8 mouse cellular contexts compared by ENCODE assay signal in genomic region chr8:83748708-83749107, GRCm38 (mm10). TPM values are rescaled to one million over a fixed set of nuclear protein-coding genes. Genes with fewer than 3 reads are reported as not detected.
DNase-seq lines count a peak whose midpoint lies in the region; ATAC-seq and TF ChIP-seq lines count a peak whose summit lies in the region.

No protein-coding gene starts in this region.

- peaks cover 3% of the 10 kb centered on the region; the same call in 1 of the 2 replicates for H3K27me3 ChIP-seq in forebrain, postnatal 0 days (ENCODE audit: insufficient read depth, low read length)
- peaks cover 18% of the 10 kb centered on the region for H3K27me3 ChIP-seq in forebrain, embryonic 11.5 days (ENCODE audit: control insufficient read depth, insufficient read depth, low read length)
- H3K27me3 ChIP-seq in embryonic facial prominence, embryonic 15.5 days: no peaks in the 10 kb centered on the region
- H3K27me3 ChIP-seq in intestine, embryonic 14.5 days (replicated peaks; ENCODE audit: control insufficient read depth, insufficient read depth, low read length): peaks cover 4% of the 10 kb centered on the region; the same call in 1 of the 2 replicates
- H3K27me3 ChIP-seq in stomach, embryonic 16.5 days (ENCODE audit: control insufficient read depth, insufficient read depth, low read length): no peaks in the 10 kb centered on the region

- H3K9ac ChIP-seq in forebrain, postnatal 0 days: no peak overlapping the region
- no peak overlapping the region for H3K9ac ChIP-seq in forebrain, embryonic 11.5 days (ENCODE audit: low read length)
- H3K9ac ChIP-seq in embryonic facial prominence, embryonic 15.5 days: no peak overlapping the region
- H3K9ac ChIP-seq in intestine, embryonic 14.5 days (ENCODE audit: low read length): no peak overlapping the region
- 0 out of 2 replicates have a peak overlapping the region, but pooled peaks have one; percentile 25 for H3K9ac ChIP-seq in stomach, embryonic 16.5 days (ENCODE audit: low read length)

- no peak overlapping the region for H3K4me3 ChIP-seq in forebrain, postnatal 0 days (ENCODE audit: low read depth, low read length)
- H3K4me3 ChIP-seq in forebrain, embryonic 11.5 days (ENCODE audit: low read depth, low read length): no peak overlapping the region
- H3K4me3 ChIP-seq in embryonic facial prominence, embryonic 15.5 days (replicated peaks): no peak overlapping the region
- no peak overlapping the region for H3K4me3 ChIP-seq in intestine, embryonic 14.5 days (ENCODE audit: low read depth, low read length)
- H3K4me3 ChIP-seq in stomach, embryonic 16.5 days (replicated peaks; ENCODE audit: low read length): no peak overlapping the region

- WGBS in forebrain, postnatal 0 days: 52% methylated on average over 3 of the region's 3 CpGs
- WGBS in forebrain, embryonic 11.5 days: 53% methylated on average over 3 of the region's 3 CpGs
- 43% methylated on average over 3 of the region's 3 CpGs for WGBS in embryonic facial prominence, embryonic 15.5 days
- WGBS in intestine, embryonic 14.5 days: 17% methylated on average over 3 of the region's 3 CpGs
- 23% methylated on average over 3 of the region's 3 CpGs for WGBS in stomach, embryonic 16.5 days

- peak; percentile 13 for DNase-seq in forebrain, postnatal 0 days
- no peak for DNase-seq in forebrain, embryonic 11.5 days (ENCODE audit: low spot score)
- DNase-seq in intestine, embryonic 14.5 days (ENCODE audit: low spot score): no peak
- DNase-seq in lung, postnatal 36 days: peak; percentile 86
- DNase-seq in urinary bladder, adult 2 months (ENCODE audit: low spot score): no peak
- no peak for DNase-seq in cerebellum, adult 9-11 months

- H3K4me2 ChIP-seq in forebrain, postnatal 0 days (ENCODE audit: low read depth): no peak overlapping the region
- H3K4me2 ChIP-seq in forebrain, embryonic 11.5 days (ENCODE audit: low read depth, low read length, severe bottlenecking): no peak overlapping the region
- H3K4me2 ChIP-seq in embryonic facial prominence, embryonic 15.5 days (replicated peaks): 0 out of 2 replicates have a peak overlapping the region, but pooled peaks have one; percentile 76
- peak overlapping the region; percentile 51; the same call in 1 of the 2 replicates for H3K4me2 ChIP-seq in intestine, embryonic 14.5 days (ENCODE audit: low read length)
- no peak overlapping the region for H3K4me2 ChIP-seq in stomach, embryonic 16.5 days (ENCODE audit: low read depth, low read length)

- H3K36me3 ChIP-seq in forebrain, postnatal 0 days (ENCODE audit: insufficient read depth): no peaks in the 10 kb centered on the region
- H3K36me3 ChIP-seq in forebrain, embryonic 11.5 days (ENCODE audit: control insufficient read depth, insufficient read depth, low read length): no peaks in the 10 kb centered on the region
- no peaks in the 10 kb centered on the region for H3K36me3 ChIP-seq in embryonic facial prominence, embryonic 15.5 days
- no peaks in the 10 kb centered on the region for H3K36me3 ChIP-seq in intestine, embryonic 14.5 days (ENCODE audit: control insufficient read depth, insufficient read depth, low read length)
- no peaks in the 10 kb centered on the region for H3K36me3 ChIP-seq in stomach, embryonic 16.5 days (ENCODE audit: control insufficient read depth, insufficient read depth, low read length)

- peaks cover 8% of the 10 kb centered on the region; the same call in 1 of the 2 replicates for H3K4me1 ChIP-seq in forebrain, postnatal 0 days (ENCODE audit: insufficient read depth)
- peaks cover 4% of the 10 kb centered on the region; the same call in 1 of the 2 replicates for H3K4me1 ChIP-seq in forebrain, embryonic 11.5 days (replicated peaks; ENCODE audit: control insufficient read depth, insufficient read depth, low read length)
- H3K4me1 ChIP-seq in embryonic facial prominence, embryonic 15.5 days: peaks cover 23% of the 10 kb centered on the region
- peaks cover 12% of the 10 kb centered on the region for H3K4me1 ChIP-seq in intestine, embryonic 14.5 days (replicated peaks; ENCODE audit: control insufficient read depth, insufficient read depth, low read length)
- peaks cover 13% of the 10 kb centered on the region for H3K4me1 ChIP-seq in stomach, embryonic 16.5 days (ENCODE audit: control insufficient read depth, insufficient read depth, low read length)

- no peak for TF ChIP-seq CTCF in forebrain, postnatal 0 days (IDR thresholded peaks at IDR 0.05; ENCODE audit: low read depth)

- no peaks in the 10 kb centered on the region for H3K9me3 ChIP-seq in forebrain, postnatal 0 days (ENCODE audit: low read length)
- no peaks in the 10 kb centered on the region for H3K9me3 ChIP-seq in forebrain, embryonic 11.5 days (ENCODE audit: control insufficient read depth, low read length)
- H3K9me3 ChIP-seq in embryonic facial prominence, embryonic 15.5 days (replicated peaks): no peaks in the 10 kb centered on the region
- no peaks in the 10 kb centered on the region for H3K9me3 ChIP-seq in intestine, embryonic 14.5 days (ENCODE audit: control insufficient read depth, low read length)
- H3K9me3 ChIP-seq in stomach, embryonic 16.5 days (replicated peaks; ENCODE audit: control insufficient read depth, low read length): no peaks in the 10 kb centered on the region

- ATAC-seq in forebrain, postnatal 0 days: peak; percentile 58
- ATAC-seq in forebrain, embryonic 11.5 days (replicated peaks; ENCODE audit: low FRiP score): no peak
- ATAC-seq in embryonic facial prominence, embryonic 15.5 days (ENCODE audit: insufficient number of reproducible peaks, low FRiP score, low TSS enrichment, low read depth): peak; percentile 52
- peak; percentile 25; the same call in 1 of the 2 replicates for ATAC-seq in intestine, embryonic 14.5 days (replicated peaks; ENCODE audit: low FRiP score, low TSS enrichment, low read depth)
- ATAC-seq in stomach, embryonic 16.5 days (ENCODE audit: insufficient read depth, low FRiP score): peak; percentile 57

- H3K27ac ChIP-seq in forebrain, postnatal 0 days (ENCODE audit: low read depth, low read length): no peak overlapping the region
- H3K27ac ChIP-seq in forebrain, embryonic 11.5 days (ENCODE audit: low read depth, low read length): no peak overlapping the region
- H3K27ac ChIP-seq in embryonic facial prominence, embryonic 15.5 days (replicated peaks): peak overlapping the region; percentile 71
- peak overlapping the region; percentile 80 for H3K27ac ChIP-seq in intestine, embryonic 14.5 days (ENCODE audit: low read depth)
- peak overlapping the region; percentile 74 for H3K27ac ChIP-seq in stomach, embryonic 16.5 days (ENCODE audit: low read length)

RNA-seq across cellular contexts. Expression of gene Adgre5, which starts 7.6 kb away (rescaled TPM):
- total RNA-seq in forebrain, postnatal 0 days (2014; rRNA removed): 9.2 and 9.9 TPM in 2 replicates
- 6.7 and 9.2 TPM in 2 replicates for polyA plus RNA-seq in forebrain, postnatal 0 days (2015; fragmentation: Nextera tagmentation; extraction: Ambion mirVana)
- polyA plus RNA-seq in forebrain, embryonic 11.5 days (2014; fragmentation: Nextera tagmentation; extraction: Ambion mirVana): 12.2 and 12.6 TPM in 2 replicates
- 44.3 and 50.1 TPM in 2 replicates for polyA plus RNA-seq in embryonic facial prominence, embryonic 15.5 days (2015; fragmentation: Nextera tagmentation; extraction: Ambion mirVana)
- polyA plus RNA-seq in intestine, embryonic 14.5 days (2014; fragmentation: Nextera tagmentation; extraction: Ambion mirVana): 40.2 and 41.4 TPM in 2 replicates
- polyA plus RNA-seq in stomach, embryonic 16.5 days (2015; fragmentation: Nextera tagmentation; extraction: Ambion mirVana): 40.5 and 45.6 TPM in 2 replicates
- polyA plus RNA-seq in urinary bladder, adult 2 months (2012; rRNA removed): 119 and 129 TPM in 2 replicates

RNA-seq across cellular contexts. Expression of gene Ddx39, which starts 33.7 kb away (rescaled TPM):
- 54.1 and 58.4 TPM in 2 replicates for total RNA-seq in forebrain, postnatal 0 days (2014; rRNA removed)
- 76.3 and 79.5 TPM in 2 replicates for polyA plus RNA-seq in forebrain, postnatal 0 days (2015; fragmentation: Nextera tagmentation; extraction: Ambion mirVana)
- 251 and 267 TPM in 2 replicates for polyA plus RNA-seq in forebrain, embryonic 11.5 days (2014; fragmentation: Nextera tagmentation; extraction: Ambion mirVana)
- polyA plus RNA-seq in embryonic facial prominence, embryonic 15.5 days (2015; fragmentation: Nextera tagmentation; extraction: Ambion mirVana): 132 and 134 TPM in 2 replicates
- 220 and 222 TPM in 2 replicates for polyA plus RNA-seq in intestine, embryonic 14.5 days (2014; fragmentation: Nextera tagmentation; extraction: Ambion mirVana)
- polyA plus RNA-seq in stomach, embryonic 16.5 days (2015; fragmentation: Nextera tagmentation; extraction: Ambion mirVana): 154 and 167 TPM in 2 replicates
- polyA plus RNA-seq in urinary bladder, adult 2 months (2012; rRNA removed): 24.8 and 36.4 TPM in 2 replicates

RNA-seq across cellular contexts. Expression of gene Pkn1, which starts 49.7 kb away (rescaled TPM):
- 70.8 and 72.6 TPM in 2 replicates for total RNA-seq in forebrain, postnatal 0 days (2014; rRNA removed)
- 18.5 and 25.2 TPM in 2 replicates for polyA plus RNA-seq in forebrain, postnatal 0 days (2015; fragmentation: Nextera tagmentation; extraction: Ambion mirVana)
- polyA plus RNA-seq in forebrain, embryonic 11.5 days (2014; fragmentation: Nextera tagmentation; extraction: Ambion mirVana): 28.3 and 31.6 TPM in 2 replicates
- 23.7 and 25.8 TPM in 2 replicates for polyA plus RNA-seq in embryonic facial prominence, embryonic 15.5 days (2015; fragmentation: Nextera tagmentation; extraction: Ambion mirVana)
- 28.5 and 31.5 TPM in 2 replicates for polyA plus RNA-seq in intestine, embryonic 14.5 days (2014; fragmentation: Nextera tagmentation; extraction: Ambion mirVana)
- polyA plus RNA-seq in stomach, embryonic 16.5 days (2015; fragmentation: Nextera tagmentation; extraction: Ambion mirVana): 14.7 and 19.9 TPM in 2 replicates
- 39.0 and 43.3 TPM in 2 replicates for polyA plus RNA-seq in urinary bladder, adult 2 months (2012; rRNA removed)

Comparison
In these comparisons a context has a peak if more than half of its experiments do, and no peak if none do; other contexts are left out.
1. DNase-seq: peak in forebrain, postnatal 0 days (single experiment) and lung, postnatal 36 days (single experiment); none in forebrain, embryonic 11.5 days (single experiment), intestine, embryonic 14.5 days (single experiment), urinary bladder, adult 2 months (single experiment) and cerebellum, adult 9-11 months (single experiment).
2. H3K27ac ChIP-seq: peak in embryonic facial prominence, embryonic 15.5 days (single experiment), intestine, embryonic 14.5 days (single experiment) and stomach, embryonic 16.5 days (single experiment); none in forebrain, postnatal 0 days (single experiment) and forebrain, embryonic 11.5 days (single experiment).
3. H3K4me2 ChIP-seq: peak in embryonic facial prominence, embryonic 15.5 days (single experiment) and intestine, embryonic 14.5 days (single experiment); none in forebrain, postnatal 0 days (single experiment), forebrain, embryonic 11.5 days (single experiment) and stomach, embryonic 16.5 days (single experiment).